Mouse (Mus musculus): ENCODE measurements around the gene Pou2af1.

Gene Pou2af1

DNA sequence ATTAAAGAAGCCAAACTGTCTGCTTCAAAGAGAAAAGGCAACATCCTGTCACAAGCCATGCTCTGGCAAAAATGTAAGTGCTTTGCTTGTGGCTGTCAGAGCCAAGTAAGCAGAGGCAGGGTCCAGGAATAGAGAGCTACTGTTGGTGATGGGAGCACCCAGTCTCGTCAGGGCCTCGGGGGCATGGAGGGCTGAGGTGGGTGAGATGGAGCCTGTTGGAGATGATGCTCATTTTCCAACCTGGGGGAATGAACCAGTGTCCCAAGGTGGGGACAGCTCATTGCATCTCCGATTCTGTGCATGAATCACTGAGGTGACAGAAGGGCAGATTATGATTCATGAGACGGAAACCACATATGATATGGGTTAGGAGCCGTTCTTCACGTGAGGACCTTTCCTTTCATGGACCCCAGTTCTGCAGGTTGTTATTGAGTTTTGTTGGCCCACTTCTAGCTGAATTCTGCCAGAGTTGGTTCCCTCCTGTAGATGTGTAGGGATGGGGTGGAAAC lies 275 bp downstream of the Pou2af1 start:
- in situ Hi-C loops (cut with MboI; ENCODE audit: unreplicated experiment in 2 of 2): loop anchor here (5.0 kb wide), 1 partner anchor 36 kb away; no protein-coding TSS in a partner anchor

DNA sequence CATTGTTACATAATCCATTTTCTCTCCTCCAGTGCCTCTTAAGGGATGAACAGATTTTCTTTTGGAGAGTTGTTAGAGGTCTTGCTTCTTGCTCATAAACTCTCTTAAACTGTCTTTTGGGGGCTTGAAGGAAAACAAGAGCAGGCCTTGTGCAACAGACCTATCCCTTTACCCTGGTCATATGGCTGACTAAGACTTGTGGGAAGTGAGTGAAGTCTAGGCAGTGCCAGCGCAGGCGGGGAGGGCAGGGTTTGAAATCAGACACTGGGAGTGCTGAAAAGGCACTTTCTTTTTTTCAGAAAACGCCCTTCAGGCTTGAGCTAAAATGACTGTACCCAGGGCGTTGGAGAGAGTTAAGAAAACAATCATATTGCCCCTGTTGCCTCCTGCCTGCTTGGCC lies 1.8 kb downstream of the Pou2af1 start:
- in situ Hi-C loops (cut with MboI; ENCODE audit: unreplicated experiment in 2 of 2): no loop called here

- in situ Hi-C loops (cut with MboI; ENCODE audit: unreplicated experiment in 2 of 2): no loop called here
These were observed 2.4 kb downstream of the Pou2af1 start for GRCm38 (mm10) chr9:51215949-51216348.

- in situ Hi-C loops (cut with MboI; ENCODE audit: unreplicated experiment in 2 of 2): loop anchor here in 1 of 2 experiments (5.0 kb wide), 1 partner anchor 67 kb away; no protein-coding TSS in a partner anchor
These were observed 12.2 kb downstream of the Pou2af1 start for GRCm38 (mm10) chr9:51225636-51226166.

DNA sequence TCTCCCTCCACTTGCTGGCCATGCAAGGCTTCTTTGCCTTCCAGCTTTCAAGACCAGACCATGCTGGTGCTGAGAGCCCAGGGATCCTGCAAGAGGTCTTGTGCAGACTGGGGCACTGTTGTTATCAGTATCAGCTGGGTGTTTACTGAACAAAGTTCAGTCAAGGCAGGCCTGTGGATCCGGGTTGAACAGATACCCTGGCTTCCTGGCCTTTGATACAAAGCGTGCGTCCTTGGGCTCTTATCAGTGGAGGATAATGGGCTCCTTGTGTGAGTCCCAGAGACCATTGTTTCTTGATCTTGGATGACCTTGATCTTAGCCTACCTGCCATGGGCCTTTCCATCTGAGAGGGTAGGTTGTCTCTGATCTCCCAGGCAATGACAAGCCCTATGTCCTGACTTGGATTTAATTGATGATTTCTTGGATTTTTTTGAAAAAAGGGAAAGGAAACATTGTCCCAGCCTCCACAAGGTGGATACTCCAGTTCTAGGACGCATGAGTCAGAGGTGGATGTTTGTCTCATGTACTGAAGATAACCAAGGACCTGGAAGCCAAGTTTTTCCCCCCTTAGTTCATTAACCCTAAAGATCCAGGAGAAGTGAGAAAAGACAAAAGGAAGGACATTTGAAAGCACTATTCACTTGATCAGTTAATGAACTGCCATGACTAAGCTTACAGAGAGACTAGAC lies 17.3 kb downstream of the Pou2af1 start:
- in situ Hi-C loops (cut with MboI; ENCODE audit: unreplicated experiment in 2 of 2): loop anchor here in 1 of 2 experiments (10.0 kb wide), 1 partner anchor 46 kb away; no protein-coding TSS in a partner anchor

DNA sequence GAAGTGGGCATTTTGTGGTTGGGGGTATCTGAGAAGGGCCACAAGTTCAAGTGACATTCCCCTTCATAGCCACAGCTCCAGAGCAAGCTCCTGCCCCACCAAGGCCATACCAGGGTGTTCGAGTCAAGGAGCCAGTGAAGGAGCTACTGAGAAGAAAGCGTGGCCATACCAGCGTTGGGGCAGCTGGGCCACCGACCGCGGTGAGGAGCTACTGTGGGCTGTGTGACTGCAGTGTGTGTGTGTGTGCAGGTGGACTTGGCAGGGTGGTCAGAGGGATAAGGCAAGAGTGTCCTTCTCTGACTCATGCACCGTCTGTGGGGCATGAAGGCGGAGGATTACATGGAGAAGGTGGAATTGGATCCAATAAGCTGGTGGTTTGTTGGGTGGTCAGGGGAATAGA lies 18.7 kb downstream of the Pou2af1 start:
- in situ Hi-C loops (cut with MboI; ENCODE audit: unreplicated experiment in 2 of 2): loop anchor here in 1 of 2 experiments (10.0 kb wide), 1 partner anchor 47 kb away; no protein-coding TSS in a partner anchor

- in situ Hi-C loops (cut with MboI; ENCODE audit: unreplicated experiment in 2 of 2): loop anchor here in 1 of 2 experiments (10.0 kb wide), 1 partner anchor 54 kb away; no protein-coding TSS in a partner anchor
These were observed 25.4 kb downstream of the Pou2af1 start for GRCm38 (mm10) chr9:51238741-51239385.

DNA sequence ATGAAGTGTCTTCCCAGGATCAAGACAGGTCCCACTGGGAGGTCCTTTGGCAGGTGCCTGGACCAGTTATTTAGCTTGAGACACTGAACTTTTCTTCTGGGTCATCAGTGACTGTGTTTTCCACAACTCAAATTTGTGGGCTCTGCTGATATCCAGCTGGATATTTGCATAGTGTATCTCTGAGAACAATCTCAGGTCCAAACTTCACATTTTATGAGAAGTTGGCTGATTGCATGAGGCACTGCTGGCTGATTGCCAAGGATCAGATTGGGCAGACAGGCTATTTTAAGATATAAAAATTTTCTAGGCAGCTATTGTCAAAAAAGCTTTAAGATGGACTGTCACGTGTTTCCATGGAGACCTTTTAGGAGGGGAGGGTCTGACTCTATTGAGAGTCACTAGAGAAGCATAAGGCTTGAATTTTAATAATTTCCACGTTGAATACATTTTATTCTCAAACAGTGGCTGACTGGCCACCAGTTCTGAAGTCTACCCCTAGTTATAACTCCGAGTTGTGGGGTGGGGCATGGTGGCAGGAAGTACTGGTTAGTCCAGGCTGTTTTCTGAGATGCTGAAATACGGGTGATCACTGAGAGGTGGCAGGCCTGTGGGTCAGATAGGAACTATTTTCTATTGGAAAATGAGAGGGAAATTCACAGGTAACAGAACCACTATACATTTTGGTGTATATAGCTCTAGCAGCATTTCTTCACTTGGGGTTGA lies 43.4 kb downstream of the Pou2af1 start:
- in situ Hi-C loops (cut with MboI; ENCODE audit: unreplicated experiment in 2 of 2): no loop called here

GRCm38 (mm10) chr9:51258426-51258825 lies 44.9 kb downstream of the Pou2af1 start:
- in situ Hi-C loops (cut with MboI; ENCODE audit: unreplicated experiment in 2 of 2): no loop called here

- in situ Hi-C loops (cut with MboI; ENCODE audit: unreplicated experiment in 2 of 2): no loop called here
These were observed 55.3 kb downstream of the Pou2af1 start for GRCm38 (mm10) chr9:51268852-51269251.

- in situ Hi-C loops (cut with MboI; ENCODE audit: unreplicated experiment in 2 of 2): no loop called here
These were observed 57.6 kb downstream of the Pou2af1 start for GRCm38 (mm10) chr9:51271073-51271472.

DNA sequence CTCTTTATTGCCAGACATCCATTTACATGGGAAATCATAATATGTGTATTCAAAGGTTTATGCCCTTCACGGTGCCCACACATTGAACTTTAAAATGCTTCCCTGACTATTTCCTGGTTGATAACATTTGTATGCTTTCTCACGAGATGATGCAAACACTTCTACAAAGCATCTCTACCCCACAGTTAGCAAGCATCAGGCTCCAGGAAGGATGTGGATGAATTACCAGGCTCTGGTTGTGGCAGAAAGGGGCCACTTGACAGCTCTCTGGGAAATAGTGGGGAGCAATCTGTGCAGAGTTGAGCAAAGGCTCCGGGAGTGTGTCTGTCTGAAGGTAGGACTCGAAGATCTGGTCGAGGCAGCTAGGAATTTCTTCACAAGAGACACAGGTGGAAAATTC lies 58.6 kb downstream of the Pou2af1 start:
- in situ Hi-C loops (cut with MboI; ENCODE audit: unreplicated experiment in 2 of 2): no loop called here

- in situ Hi-C loops (cut with MboI; ENCODE audit: unreplicated experiment in 2 of 2): no loop called here
These were observed 60.2 kb downstream of the Pou2af1 start for GRCm38 (mm10) chr9:51273581-51274154.

DNA sequence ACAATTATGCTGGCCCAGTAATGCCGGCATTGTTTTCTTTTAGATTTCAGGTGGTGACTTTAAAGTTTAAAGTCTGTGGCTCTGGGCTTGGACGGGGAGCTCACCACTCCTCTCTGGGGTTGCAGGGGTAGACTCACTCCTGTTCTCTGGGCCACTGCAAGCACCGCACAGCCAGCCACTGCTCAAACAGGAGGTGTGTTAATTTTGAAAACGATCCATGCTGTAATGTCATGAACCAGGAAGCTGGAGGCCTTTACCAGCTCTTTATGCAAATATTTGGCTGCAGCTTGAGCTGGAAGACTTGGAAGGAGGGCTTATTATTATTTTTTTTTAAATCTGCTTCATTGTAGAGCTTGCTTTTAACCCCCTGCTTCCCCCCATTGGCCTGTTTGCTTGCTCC lies 61.2 kb downstream of the Pou2af1 start:
- in situ Hi-C loops (cut with MboI; ENCODE audit: unreplicated experiment in 2 of 2): loop anchor here in 1 of 2 experiments (25.0 kb wide), 1 partner anchor 237 kb away; no protein-coding TSS in a partner anchor

DNA sequence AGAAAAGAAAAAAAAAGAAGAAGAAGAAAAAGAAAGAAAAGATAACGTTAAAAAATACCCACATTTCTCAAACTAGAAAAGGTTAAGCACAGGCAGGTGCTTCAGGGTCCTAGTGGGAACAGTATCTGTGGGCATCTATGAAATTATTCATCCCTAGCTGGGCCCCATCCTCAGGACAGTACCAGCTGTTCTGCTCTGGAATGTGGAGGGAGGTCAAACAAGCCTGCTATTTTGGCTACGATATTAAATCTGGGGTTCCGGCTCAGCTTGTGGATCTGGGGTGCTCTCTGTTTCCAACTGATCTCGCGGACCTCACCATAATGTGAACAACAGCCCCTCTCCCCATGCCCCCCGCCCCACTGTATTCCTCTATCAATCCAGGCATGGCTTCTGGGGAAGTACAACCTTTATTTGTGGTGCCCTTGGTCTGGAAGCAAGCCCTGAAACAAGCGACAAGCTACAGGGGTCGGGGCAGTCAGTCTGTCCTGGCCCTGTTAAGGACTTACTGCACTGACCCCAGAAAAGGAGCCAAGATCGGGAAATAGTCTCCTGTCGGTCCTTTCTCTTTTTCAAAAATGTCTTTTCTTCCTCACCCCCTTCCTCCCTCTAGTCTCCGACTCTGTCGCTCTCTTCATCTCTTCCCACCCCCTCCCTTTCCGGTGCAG lies 64.5 kb downstream of the Pou2af1 start:
- in situ Hi-C loops (cut with MboI; ENCODE audit: unreplicated experiment in 2 of 2): loop anchor here in 1 of 2 experiments (25.0 kb wide), 1 partner anchor 241 kb away; no protein-coding TSS in a partner anchor

DNA sequence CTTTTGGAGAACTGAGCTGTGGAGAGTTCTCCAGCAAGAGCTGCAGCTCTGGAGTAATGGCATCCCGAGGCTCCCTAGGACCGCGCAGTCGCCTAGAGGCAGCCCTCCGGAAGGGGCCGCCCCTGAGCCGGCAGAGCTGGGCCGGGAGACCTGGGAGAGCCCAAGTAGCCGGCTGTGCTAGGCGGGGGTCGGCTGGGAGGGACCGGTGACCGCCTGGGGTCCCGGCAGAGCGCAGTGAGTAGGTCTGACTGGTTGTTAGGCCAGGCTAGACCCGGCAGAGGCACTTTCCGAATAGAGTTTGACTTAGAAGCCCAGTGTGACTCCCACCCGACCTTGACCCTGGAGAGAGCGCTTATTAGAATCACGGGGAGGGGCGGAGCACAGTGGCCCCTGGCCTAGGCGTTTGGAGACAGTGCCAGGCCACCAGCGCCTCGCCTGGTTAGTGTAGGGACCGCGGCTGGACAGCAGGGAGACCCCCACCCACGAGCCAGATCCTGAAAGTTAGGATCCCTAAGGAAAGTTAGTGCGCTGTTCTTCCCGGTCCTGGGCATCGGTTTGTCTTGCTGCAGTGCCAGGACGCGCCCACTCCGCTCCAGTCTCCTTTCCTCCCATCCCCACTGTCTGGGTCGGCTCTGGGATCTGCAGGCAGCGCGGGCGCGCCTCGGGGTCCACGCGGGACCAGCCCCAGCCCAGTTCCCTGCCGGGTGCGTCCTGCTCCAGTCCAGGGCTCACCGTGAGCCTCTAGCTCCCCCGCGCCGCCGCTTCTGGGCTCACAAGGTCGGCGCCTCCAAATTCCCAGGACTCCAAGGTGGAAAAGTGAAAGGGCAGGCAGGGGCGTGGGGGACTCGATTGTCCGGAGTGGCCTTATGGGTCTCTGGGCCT lies 65.2 kb downstream of the Pou2af1 start, which contains the start of gene Colca2:
Colca2 (minus strand) TSS at position 70 of the 882 bp plus-strand sequence.
- in situ Hi-C loops (cut with MboI; ENCODE audit: unreplicated experiment in 2 of 2): loop anchor here in 1 of 2 experiments (25.0 kb wide), 1 partner anchor 241 kb away; no protein-coding TSS in a partner anchor

DNA sequence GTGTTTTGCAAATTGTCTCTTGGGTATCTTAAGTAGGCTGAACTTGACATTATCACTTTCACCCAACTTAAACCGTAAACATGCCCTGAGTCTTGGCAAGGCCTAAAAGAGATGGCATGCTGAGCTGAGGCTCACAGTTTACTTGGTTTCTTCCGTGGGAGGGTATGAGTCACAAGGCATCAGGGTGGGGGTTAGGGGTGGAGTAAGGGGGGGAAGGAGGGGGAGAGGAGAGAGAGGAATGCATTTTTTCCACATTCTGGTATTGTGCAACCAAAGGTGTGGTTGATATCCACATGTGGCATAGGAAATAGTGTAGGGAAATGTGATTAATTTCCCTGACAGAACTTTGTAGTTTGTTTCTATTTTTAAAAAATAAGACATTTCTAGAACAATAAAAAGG lies 72.6 kb downstream of the Pou2af1 start:
- in situ Hi-C loops (cut with MboI; ENCODE audit: unreplicated experiment in 2 of 2): loop anchor here in 1 of 2 experiments (25.0 kb wide), 1 partner anchor 249 kb away; no protein-coding TSS in a partner anchor

Data from v-Abl transformed pro-B cells (cell line).